Mouse (Mus musculus) thymus, adult 2 months (tissue): Measurements from ENCODE around the gene Gm11985.

Experiments
- CTCF ChIP-seq: fragments of 200-500 bp; IDR thresholded peaks from 2 replicates; pipeline ENCODE4 v1.5.1; 2012; ENCODE audit warnings: mild to moderate bottlenecking, control low read depth, low read length, moderate library complexity, borderline replicate concordance; ENCODE audit not compliant: control insufficient read depth, poor library complexity, insufficient read depth; ENCODE audit errors: extremely low read depth
- POLR2A ChIP-seq: fragments of 200-500 bp; IDR thresholded peaks from 2 replicates; pipeline ENCODE4 v1.6.1; 2012; ENCODE audit warnings: mild to moderate bottlenecking, low read length, control low read depth, moderate library complexity; ENCODE audit not compliant: control insufficient read depth, poor library complexity, insufficient read depth; ENCODE audit errors: extremely low read depth

GRCm38 (mm10) chr11:7226810-7227550 lies 38.6 kb upstream of the Gm11985 start:
- TF ChIP-seq CTCF (no peak), POLR2A (no peak)
